Mouse (Mus musculus) c-Kit-positive CD71-negative TER-119-negative erythroid progenitor cells, embryonic 14.5 days (primary cell): ENCODE data around the gene Atf6.

Experiments
- DNase-seq: peaks from one replicate; pipeline ENCODE4 v3.0.0-alpha.2; 2013; ENCODE audit warnings: low read depth

Gene Atf6

DNA sequence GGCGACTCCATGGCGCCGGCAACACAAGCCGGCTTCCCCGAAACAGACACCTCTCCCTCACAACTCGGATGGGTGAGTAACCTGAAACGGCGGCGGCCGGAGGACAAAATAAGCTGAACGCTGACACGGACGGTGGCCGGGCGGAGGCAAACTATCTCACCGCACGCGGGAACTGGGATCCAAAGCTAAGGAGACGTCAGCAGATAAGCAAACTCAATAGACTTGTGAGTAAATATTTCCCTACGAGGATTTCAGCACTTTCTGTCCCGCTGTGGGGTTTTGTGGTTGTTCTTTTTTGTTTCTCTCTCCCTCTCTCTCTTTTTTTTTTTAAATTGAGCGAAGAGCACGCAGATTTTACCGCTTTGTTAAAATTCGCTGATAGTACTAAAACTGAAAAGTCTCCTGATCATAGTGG is at the start of gene Atf6:
Gene Atf6 (minus strand): TSS at position 81 of the 415 bp plus-strand sequence.
- DNase-seq = peak; percentile 94

DNA sequence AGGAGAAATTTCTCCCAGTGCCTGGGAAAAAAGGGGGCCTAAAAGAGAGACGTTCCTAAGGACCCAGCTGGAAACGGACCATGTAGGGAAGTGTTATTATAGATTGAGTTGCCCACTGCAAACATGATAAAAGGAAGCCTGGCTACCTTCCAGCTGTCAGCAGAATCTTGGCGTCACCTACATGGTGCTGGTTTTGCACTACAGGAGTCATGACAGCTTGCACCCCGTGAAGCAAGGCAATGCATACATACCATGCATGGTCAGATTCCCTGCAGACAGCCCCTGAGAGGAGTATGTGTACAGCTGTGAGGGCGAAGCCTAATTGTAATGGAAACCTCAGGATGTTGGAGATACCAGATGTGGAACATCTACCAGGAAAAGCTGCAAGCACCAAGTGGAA is 48.1 kb upstream of the Atf6 start:
- DNase-seq = no peak

DNA sequence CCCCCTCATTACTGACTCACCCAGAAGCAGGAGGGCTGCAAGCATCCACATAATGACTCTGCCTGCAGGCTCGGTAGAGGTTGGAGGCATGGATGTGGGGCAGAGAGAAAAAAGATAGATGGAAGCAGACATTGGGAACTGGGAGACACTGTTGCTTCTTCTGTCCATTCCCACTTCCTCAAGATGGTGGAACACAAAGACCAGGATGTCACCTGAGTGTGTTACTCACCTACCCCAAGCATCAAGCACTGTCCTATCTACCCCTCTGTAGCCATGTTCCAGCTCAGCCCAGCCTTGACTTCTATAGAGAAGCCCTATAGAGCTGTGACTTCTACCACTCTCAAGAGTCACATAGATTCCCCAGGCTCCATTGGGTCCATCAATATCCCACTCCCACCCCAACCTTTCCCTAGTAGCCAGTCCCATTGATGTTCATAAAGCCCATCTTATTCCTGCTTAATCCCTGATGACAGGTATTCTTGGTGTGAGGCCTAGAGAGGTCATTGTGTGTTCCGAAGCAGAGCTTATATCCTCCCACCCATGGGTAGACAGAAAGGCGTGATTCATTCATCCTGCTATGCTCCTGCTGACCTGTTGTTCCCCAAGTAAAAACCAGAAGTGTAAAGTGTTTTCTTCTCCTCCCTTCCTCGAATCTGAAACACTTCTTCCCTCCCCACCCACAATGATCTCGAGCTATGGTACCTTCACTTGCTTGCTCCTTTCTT is 45.5 kb upstream of the Atf6 start, which contains the start of gene Fcrlb:
Gene Fcrlb (minus strand): TSS at position 51 of the 725 bp plus-strand sequence.
- no peak for DNase-seq

DNA sequence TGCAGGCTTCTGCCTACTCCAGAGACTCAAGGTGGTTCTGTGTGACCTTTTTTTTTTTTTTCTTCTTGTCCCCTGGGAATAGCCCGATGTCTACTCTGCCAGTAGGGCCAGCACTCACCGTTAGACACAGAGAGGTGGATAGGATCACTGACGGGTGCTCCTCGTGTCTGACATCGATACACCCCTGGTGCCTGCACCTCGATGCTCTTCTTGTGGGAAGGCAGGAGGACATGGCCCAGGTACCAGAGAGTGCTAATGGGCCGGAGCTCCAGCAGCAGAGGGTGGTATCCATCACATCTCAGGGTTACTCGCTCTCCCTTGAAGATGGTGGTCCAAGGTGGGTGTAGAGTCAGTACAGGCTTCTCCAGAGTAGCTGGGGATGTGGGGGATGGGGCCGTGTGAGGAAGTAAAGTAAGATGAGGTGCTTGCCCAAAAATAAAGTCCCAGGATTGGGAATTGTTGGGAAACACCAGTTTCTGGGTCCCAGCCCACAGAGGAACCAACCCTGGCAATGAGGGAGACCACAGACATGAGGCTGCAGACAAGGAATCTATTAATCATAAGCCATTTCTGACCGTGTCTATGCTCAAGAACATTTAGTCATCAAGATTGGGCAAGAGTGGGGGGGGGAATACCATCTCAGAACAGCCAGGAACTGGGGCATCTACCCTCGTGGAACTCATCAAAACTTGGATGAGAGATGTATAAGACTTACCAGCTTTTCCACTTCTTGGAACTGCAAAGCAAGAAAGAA is 44.5 kb upstream of the Atf6 start:
- DNase-seq = no peak

DNA sequence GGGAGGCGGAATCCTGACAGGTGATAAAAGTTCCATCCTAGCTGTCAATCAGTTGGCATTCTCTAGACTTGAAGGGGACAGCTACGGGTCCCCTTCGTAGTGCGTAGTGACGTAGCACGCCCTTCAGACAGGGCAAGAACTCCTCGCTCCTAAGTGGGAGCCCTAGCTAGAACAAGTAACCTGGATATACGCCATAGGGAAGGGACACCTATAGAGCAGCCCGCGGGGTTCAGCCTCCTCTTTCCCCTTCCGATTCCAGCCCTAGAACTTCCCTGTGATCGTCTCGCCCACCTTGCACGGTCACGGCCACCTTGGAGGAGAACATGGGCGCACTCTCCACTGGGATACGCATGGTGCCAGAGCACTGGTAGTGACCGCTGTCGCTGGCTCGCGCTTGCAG is 40.8 kb upstream of the Atf6 start:
- DNase-seq = no peak

DNA sequence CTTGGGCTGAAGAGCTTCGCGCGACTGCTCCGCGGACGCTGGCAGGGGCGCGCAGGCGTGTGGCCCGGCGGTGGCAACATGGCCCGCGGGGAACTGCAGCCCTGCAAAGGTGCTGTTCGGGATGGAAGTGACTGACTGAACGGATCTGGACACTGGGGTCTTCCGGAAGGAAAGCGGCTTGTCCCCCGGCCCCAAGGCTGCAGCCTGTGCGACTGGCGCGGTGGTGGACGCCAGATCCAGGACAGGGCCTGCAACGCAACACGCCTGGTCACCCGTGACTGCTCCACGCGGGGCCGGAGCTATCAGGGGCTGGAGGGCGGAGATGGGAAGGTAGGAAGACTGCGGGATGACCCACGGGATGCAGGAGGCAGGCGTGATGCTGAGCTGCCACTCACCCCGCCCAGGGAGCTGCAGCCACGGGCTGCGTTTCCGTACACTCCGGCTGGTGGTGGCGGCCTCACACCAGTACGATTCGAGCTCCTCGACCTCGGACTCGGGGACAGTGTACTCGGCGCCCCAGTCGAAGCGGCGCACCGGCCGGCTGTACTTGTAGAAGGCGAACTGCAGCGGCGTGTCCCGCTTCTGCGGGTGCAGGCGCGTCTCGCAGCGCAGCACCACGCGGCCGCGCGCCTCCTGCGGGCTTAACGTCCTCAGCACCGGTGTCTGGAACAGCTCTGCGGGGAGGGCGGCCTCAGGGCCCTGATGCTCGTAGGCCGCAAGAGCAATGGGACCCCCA is 40.1 kb upstream of the Atf6 start:
- no peak for DNase-seq

DNA sequence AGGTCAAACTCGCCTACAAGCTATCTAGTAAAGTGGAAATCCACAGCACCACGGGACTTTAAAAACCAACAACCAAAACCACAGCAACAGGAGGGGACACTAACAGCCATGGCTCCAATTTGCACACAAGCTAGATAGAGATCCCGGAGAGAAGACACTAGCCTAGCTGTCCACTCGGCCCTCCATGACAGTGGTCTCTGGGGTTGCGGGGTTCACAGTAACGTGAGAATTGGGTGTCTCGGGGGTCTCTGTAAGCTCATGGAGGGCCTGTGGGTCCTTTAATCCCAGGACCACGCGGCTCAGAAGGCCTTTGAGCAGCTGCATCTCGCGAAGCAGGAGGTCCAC is 39.5 kb upstream of the Atf6 start:
- DNase-seq = no peak

DNA sequence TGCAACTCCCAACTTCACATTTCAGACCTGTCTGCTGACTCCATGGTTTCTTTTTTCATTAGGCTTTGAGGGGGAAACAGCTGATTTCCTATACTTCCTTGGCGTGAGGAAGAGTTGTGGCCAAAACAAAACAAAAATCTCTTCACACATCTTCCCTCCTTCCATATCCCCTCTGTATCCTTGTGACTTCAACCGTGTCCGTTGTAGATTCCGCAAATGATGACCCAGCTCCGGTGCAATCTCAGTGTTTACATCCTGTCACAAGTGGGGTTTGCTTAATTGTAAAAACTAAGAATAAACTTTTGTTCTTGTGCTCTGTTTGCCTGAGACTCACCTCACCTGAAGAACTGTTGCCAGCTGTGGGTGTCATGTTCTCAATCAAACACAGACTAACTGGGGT is 35.9 kb upstream of the Atf6 start:
- no peak for DNase-seq

DNA sequence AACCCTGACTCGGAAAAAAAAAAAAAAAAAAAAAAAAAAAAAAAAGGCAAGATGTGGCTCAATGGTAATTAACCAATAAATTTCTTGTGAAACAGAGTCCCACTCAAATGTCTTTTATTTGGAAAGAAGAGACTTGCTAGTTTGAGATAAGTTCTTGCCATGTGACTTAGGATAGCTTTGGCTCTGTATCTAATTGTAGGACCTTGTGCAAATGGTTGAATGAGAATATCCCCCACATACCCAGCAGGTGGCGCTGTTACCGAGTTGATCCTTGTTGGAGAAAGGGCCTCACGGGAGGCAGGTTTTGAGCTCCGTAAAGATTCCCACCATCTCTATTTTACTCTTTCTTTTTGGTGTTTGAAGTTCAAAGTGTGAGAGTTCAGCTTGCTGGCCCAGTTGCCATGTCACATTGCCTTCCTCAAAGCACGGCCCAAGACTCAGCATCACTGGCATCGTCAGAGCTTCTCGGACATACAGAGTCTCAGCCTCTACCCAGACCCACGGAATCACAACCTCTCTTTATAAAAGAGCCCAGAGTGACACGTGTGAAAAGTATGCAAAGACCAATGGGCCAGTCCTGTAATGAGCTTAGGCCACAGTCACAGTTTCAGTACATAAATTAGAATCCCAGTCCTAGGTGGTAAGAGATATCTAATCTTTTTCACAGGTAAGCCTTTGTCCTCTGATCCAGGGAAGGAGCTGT is 34.1 kb upstream of the Atf6 start:
- peak; percentile 92 for DNase-seq

DNA sequence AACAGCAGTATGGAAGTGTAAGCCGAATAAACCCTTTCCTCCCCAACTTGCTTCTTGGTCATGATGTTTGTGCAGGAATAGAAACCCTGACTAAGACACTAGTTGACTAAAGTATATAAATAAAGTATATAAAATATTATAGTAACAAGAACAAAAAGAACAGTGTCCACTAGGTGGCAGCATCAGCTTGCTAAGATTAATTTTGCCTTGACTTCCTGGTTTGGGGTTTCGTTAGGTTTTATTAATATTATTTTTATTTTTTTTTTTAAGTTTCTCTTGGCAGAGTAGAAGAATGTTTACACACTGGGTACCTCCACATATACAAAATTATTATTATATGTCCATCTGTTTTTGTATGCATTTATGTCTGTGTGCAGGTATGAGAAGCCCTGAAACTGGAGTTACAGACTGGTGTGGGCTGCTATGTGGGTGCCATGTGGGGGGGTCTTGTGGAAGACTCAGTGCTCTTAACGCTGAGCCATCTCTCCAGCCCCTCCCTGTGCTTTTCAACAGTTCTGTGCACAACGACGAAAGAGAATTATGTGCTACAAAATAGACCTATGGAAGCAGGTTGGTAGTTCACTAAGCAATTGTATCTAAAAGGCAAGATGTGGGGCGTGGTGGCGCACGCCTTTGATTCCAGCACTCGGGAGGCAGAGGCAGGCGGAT is 33.4 kb upstream of the Atf6 start:
- peak; percentile 76 for DNase-seq

DNA sequence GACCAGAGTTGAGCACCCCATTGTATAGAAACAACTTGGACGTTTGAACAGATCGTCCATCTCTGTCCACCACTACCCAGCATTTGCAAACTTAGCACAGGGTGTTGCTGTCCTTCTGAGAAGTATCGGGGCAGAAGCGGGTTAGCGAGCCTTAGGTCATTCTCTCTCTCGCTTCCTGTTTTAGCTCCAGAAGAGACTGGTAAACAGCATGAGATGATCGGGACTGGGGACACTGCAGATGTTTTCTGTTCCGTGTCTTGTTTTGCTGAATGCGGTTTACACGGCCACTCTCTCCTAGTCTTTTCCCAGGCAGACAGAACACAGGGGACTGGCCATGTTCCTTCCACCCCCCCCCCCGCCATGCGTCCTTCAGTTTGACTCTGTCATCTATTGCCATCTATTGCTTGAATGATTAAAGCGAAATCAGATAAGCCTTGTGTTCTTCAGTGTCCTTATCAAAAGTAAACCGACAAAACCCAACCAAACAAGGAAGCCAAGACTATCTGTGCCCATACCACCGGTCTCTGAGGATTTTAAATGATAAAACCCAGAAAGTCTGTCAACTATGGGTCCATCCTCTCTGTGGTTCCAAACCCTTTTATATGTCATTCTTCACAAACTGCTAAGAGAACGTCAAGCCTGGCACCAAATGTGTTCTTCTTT is 31.0 kb upstream of the Atf6 start:
- DNase-seq = no peak

DNA sequence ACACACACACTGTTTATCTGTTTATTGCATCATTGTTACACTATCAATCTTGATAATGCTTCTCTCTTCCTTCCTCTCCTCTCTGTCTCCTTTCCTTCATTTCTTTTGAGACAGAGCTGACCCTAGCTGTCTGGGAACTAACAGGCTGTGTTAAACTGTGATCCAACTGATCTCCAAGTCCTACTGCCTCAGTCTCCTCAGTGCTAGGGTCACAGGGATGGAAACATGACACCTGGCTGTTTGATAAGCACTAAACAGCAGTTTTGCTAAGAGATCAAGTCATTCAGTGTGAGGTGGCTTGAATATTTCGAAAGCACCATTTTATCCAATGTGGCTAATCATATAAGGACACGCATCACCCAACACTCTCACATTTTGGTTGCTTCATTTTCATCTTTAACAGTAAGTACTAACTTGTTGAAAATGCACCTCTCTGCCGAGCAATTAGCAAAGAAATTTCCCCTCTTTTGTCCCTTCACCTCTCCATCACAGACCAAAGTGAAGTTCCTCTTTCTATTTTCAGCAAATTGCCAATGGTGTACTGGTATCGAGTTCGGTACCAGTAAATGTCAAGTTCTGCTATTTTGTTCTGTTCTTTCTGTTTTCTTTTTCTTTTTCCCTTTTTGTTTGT is 29.2 kb upstream of the Atf6 start:
- DNase-seq = no peak

DNA sequence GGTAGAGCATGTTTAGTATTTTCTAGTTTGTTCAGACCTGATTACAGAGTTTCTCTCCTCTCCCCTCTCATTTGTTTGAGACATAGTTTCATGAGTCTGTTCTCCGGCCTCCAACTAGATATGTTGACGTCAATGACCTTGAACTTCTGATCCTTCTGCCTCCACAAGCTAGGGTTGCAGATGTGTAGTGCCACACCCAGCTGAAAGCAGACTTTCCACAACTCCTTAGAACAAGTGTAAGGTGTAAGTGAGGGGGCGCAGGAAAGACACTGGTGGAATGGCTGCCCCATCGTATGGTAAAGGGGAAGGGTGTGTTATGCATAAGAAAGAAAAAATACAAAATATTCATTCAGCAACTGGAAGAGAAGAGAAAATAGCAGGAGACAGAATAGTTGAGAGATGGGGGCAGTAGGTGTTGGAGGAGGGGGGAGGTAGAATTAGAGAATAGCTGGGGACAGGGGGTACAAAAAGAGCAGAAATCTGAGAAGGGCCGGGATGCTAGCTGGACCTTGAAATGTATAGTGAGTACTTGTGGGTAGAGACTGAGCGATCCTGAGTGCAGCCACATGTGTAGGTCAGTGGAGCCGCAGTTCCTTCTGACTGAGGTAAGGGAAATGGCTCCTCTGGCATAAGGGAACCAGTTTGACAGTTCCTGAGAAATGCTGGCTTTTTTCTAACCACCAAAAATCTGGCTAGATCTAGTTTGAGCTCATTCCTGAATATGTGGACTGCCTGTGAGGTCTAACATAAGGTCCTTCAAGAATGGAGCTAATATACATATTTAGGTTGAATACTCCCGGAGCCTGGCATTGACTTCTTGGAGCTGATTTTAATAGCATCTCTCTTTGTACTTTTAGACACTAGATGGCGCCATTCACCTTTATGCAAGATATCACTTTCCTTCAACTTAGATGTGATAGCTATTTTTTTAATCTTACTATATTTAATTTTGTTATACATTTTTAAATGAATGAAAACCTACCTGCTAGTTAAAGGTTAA is 27.3 kb upstream of the Atf6 start:
- DNase-seq = peak; percentile 61

DNA sequence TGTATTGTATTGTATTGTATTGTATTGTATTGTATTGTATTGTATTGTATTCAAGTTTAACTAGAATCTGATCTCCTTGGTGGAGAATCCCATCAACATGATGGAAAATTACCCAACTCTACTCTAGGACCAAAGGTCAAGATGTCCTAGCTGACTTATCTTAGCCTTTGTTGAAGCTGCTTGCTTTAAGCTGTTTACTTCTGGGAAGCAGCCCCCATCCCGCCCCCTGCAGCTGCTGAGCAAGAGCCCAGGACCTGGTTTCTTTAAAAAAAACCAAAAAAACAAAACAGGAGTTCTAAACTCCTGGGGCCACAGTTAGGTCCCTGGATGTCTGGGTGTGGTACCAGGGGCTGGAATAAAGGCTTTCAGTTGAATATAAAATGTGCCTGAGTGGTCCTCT is 24.7 kb upstream of the Atf6 start:
- no peak for DNase-seq

DNA sequence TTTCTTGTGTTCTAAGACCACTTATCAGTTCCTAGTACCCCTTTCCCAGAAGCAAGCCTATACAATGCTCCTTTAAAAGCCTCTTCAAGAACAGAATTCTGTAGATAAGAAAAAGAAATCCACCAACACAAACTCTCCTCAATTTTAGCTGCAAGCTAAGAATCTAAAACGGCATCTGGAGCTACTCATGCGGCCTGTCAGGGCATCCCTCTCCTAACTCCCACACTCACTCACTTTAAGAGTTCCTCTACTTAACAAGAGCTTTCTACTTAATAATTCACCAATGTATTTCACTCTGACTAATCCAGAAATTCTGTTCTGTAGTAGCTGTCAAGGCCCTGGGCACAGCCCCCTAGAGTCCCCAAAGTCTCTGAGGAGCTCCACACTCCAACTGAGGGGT is 24.1 kb upstream of the Atf6 start:
- no peak for DNase-seq

DNA sequence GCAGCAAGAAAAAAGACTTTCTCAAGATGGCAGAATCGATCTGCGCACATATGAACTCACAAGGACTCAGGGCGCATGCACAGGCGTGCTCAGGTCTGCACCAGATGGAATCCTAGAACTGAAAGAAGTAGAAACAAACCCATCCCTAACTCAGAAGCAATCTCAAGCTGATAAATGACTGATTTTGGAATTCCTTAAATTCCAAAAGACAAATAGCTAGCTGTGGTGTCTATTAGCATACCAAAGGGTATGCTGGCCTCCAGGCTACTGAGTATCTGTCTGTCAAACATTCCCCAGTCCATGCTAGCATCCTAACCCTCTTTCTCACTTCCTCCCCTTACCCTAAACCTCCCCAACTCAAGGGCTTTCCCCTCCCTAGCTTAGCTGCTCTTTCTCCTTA is 21.7 kb upstream of the Atf6 start:
- no peak for DNase-seq

DNA sequence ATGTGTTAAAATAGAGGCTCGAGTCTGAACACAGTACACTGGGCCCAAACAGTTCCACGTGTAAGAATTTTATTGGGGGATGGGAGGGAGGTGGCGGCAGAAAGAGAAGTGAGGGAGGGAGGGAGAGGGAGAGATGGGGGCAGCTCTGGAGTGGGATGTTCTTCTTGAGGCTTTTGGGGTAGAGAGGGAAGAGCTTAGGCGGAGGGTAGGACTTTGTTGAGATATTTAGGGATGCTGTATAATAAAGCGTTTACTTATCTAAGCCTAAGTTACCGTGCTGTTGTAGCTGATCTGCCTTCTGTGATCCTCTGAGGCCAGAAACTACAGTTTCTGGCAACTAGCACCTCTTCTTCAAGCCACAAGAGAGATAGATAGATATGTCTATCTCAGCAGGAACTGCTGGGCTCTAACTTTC is 18.5 kb upstream of the Atf6 start:
- DNase-seq = no peak

DNA sequence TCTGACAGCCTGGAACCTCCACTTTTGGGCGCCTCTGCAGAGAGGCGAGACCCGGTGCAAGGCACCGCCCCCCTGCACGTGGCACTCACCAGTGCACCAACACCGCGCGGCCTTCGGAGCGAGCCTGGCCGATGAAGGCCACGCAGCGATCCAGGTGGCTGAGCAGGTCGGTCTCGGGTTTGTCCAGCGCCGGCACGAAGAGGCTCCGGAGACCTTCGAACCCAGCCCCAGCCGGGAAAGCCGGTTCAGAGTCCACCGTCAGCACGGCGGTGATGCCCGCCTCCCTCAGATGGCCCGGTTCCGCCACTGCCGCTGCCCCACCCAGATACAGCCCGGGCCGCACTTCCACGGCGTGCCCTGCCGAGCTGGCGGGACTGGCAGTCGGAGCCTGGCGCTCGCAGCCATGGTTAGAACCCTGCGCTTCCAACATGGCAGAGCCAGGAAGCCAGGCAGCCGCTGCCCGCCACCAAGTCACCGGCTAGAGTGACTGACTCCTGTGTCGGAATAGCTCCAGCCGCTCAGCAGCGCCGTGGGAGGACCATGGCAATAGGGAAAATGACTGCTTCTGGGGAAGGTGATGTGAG is 17.5 kb upstream of the Atf6 start, which contains the start of the genes Gm26620 and Dusp12:
Gene Gm26620 (plus strand): TSS at position 88 of the 584 bp plus-strand sequence.
Gene Dusp12 (minus strand): TSS at position 563 of the 584 bp plus-strand sequence.
- DNase-seq = peak; percentile 85

DNA sequence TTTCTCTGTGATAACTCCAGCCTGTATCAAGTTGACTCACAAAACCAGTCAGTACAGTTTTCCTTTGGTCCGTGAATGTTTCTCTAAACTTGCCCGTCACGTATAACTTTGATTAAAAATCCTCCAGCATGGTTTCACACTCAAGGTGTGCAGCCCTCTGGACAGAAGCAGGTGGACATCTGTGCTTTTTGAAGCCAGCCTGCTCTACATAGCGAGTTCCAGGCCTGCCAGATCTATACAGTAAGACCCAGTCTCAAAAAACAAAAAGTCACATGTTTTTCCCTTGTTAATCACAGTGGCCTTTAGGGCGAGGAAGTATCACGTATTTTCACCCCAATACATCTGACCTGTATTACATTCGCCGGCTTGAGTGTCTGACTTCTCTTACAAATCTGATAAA is 16.8 kb upstream of the Atf6 start:
- no peak for DNase-seq
